Mouse (Mus musculus) right cerebral cortex, postnatal 10 days (tissue): ENCODE measurements at regions not wholly inside any gene's neighbourhood (a gene's known extent, or its start where the extent isn't known, plus 50 kb on each side); places are given as distances from the start of the nearest gene placed in this dataset.
"Not testable (repeated sequence)": the region's sequence is repeated elsewhere in the genome, so short reads cannot be mapped to it uniquely, and the experiment has no call there.

Experiments
- DNase-seq, 2 experiments: peaks; one replicate each; pipeline ENCODE4 v3.0.0; 2021; ENCODE audit warnings: low spot score in 2 of 2

- DNase-seq = no peak
These were observed 305.1 kb downstream of the Ets1 start for GRCm38 (mm10) chr9:32940919-32941767.

GRCm38 (mm10) chr9:32941768-32942030, 305.7 kb downstream of the Ets1 start:
- DNase-seq = no peak

GRCm38 (mm10) chr9:32947221-32947620, 311.2 kb downstream of the Ets1 start:
- DNase-seq = no peak

DNA sequence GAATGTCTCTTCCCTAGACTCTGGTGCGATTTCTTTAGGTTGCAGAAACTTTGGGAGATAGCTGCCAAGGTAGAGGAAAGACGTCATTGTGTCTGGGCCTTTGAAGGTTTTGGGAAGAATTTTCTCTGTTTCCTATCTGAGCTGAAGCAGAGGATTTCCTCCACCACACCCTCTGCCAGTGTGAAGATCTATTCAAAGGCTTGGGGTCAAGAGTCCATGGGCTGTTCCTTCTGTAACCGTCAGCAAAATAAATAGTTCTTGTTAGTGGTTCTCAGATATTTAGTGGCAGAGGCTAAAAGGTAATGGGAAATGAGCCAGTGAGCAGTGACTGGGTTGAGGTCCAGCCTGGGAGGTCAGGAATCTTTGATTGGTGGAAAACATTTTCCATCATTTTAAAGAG, 313.0 kb downstream of the Ets1 start:
- no peak for DNase-seq

DNA sequence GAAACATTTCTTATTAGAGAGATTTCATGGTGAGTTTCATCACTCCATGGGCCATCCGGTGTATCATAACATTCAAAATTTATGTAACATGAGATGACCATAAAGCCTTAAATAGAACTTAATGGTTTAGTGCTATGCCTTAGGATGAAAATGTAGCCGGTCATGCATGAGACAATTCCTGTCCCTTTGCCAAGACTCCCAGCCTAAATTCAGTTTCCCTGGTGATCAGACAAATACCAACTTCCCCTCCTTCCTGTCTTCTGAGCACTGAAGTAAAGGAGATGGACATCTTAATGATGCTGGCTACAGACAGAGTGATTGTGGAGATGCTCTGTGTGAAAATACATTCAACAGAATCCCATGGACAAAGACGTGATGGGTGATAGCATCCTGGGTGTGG, 322.7 kb downstream of the Ets1 start:
- no peak for DNase-seq

GRCm38 (mm10) chr9:32959468-32959867, 323.4 kb downstream of the Ets1 start:
- not testable (repeated sequence) for DNase-seq

GRCm38 (mm10) chr9:32962679-32963205, 326.7 kb downstream of the Ets1 start:
- no peak for DNase-seq

- no peak for DNase-seq
These were observed 332.4 kb downstream of the Ets1 start for GRCm38 (mm10) chr9:32968446-32968845.

- no peak for DNase-seq
These were observed 335.4 kb downstream of the Ets1 start for GRCm38 (mm10) chr9:32971421-32971820.

DNA sequence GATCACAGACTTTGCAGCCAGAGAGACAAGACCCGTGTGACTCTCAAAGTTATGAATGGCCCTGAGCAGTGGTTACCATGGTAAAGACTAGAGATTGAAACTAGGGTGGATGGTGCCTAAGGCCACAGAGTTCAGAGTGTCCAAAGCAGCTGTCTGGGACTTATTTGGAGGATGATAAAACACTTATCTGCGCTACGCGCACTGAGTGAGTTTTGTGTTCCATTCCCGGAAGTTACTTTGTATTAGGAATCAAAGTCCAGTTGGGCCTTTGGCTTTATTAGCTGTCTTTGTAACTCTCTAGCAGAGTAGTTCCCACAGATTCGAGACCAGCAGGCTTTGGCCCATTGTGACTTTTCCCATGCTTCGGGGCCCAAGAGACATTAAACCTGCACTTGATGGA, 335.9 kb downstream of the Ets1 start:
- no peak for DNase-seq

- no peak for DNase-seq
These were observed 336.5 kb downstream of the Ets1 start for GRCm38 (mm10) chr9:32972431-32973052.

GRCm38 (mm10) chr9:32977732-32978131, 341.7 kb downstream of the Ets1 start:
- no peak for DNase-seq

DNA sequence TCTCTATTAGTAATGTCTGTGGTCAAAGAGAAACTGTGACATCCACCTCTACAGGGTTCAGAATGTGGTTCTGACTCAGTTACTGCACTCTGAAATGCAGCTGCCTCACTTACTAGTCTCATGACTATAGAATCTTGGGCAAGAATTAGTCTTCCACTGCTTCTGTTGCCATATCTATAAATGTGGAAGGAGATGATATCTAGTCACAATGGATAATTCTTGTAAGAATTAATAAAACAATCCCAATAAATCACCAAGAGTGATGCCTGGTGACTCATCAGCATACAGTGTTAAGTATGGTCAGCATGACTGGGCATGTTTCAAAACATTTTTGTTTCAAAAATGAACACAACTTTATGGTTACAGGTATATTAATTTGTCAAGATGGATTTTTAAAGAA, 344.8 kb downstream of the Ets1 start:
- DNase-seq = no peak

DNA sequence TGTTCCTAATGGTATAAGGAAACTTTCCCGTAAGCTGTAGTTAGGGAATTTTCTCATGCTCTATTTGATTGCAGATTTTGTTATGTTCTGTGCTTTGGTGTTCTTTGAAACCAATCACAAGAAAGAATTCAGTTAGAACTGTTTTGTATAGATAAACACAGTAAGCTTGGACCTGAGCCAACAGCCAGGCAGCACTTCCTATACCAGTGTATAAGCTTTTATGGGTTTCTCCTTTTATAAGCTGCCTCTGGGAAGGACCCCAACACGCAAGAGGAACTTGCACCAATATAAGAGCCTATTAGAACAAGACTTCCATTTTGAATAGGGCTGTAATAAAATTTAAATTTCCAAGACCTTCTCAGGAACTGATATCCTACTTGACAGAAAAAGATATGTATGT, 347.2 kb downstream of the Ets1 start:
- no peak for DNase-seq

DNA sequence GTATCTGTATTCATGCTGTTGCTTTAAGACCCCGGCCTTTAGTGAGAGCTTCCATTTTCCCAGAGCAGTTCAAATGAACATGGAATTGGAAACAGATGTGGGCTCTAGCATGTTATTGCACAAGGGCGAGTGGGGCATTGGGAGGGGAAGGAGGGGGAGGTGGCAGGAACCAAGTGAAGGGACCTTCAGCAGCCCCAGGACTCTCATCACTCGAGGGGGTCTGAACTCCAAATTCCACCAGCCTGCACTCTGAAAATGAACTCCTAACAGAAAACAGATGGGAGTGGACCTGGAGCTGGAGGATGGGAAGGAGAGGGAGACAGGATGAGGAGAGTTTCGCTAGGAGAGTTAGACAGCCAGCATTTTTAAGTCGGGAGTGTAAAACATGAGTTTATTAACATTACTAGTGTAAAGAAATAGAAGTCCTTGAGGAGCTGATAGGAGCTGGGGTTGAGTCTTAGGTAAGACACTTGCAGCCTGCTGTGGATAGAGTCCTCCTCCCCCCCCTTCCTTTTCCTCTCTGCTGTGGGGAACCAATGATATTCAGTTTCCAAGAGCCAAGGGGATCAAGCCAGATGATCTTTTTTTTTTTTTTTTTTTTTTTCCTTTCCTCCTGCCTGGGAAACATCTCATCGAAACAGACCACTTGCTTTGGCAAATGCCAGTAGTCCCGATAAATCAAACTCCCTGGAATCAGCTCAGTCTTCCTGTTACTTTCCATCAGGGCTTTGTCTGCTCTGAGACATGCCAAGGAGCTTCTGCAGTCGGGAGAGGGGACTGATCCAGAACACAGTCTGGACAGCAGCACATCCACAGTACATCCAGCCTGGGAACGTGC, 351.0 kb downstream of the Ets1 start:
- DNase-seq = no peak

DNA sequence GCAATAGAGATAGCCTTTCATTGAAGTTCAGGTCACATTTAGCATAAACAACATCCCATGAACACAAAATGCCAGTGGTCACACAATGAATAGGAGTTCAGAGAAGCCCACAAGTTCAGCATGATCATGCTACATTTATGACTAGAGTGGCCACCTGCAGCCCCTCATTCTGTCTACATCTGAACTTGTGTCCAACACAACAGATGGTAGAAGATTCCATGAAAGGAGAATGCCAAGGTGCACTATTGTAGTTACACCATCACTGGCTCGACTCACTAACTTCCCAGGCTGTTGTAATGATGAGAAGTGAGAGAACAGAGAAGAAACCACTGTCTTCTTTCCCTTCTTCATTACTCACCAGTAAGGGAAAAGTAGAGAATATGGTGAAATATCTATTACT, 353.0 kb downstream of the Ets1 start:
- no peak for DNase-seq

DNA sequence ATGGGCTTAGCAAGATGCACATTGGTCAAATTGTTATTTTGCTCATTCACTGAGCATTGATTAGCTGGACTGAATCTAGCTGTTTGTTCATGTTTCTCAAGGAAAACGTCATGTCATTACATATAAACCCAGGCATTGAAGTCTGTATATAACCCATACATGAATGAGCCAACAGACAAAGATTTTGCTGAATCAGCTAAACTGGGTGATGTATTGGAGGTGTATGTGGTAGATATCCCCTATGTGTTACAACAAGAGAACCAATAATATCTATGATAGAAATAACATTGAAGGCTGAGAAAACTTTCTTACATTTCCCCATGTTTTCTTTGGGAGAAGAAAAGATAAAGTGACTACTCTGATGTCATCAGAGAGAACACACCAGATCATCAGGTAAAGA, 362.3 kb downstream of the Ets1 start:
- DNase-seq = no peak

- DNase-seq = no peak
These were observed 364.7 kb downstream of the Ets1 start for GRCm38 (mm10) chr9:33000691-33001164.

- no peak for DNase-seq
These were observed 365.3 kb downstream of the Ets1 start for GRCm38 (mm10) chr9:33001165-33001949.

GRCm38 (mm10) chr9:33003880-33004279, 367.9 kb downstream of the Ets1 start:
- no peak for DNase-seq

DNA sequence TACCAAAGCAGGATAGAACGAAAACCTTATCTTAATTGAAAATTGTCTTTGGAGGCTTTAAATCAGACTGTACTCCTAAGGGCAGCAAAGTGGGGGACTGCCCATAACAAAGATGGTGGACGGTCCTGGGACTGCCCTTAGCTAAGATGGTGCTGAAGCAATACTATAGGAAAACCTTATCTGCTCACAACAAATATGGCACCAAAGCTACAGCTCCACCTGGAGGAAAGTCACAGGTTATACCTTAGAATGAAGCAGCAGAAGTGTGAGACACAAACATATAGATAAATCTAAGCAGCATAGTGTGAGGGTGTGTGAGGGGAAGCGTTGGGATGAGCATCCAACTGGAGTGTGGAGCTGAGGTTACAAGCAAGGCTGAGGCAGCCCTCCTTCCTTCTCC, 368.5 kb downstream of the Ets1 start:
- no peak for DNase-seq
